Mouse (Mus musculus): ENCODE measurements at regions not wholly inside any gene's neighbourhood (a gene's known extent, or its start where the extent isn't known, plus 50 kb on each side); places are given as distances from the start of the nearest gene placed in this dataset.

DNA sequence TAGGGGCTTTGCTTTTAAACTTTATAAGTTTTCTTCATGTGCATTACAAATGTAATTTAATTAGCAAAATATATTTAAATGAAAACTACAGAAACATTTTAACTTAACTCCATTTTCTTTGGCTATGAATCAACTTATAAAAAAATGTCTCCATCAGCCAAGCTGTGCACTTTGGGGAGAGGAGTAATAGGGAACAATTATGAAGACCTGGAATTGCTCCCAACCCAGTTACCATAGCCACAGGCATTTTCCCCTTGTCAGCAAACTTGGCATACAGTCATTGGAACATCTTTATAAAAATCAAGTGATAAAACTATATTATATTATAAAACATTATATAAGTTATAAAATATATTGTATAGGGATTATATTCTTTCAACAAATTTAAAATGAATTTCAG, 65.0 kb downstream of the Atxn7l3b start:
- intact Hi-C loops (cut with DNase I) = no loop called here

DNA sequence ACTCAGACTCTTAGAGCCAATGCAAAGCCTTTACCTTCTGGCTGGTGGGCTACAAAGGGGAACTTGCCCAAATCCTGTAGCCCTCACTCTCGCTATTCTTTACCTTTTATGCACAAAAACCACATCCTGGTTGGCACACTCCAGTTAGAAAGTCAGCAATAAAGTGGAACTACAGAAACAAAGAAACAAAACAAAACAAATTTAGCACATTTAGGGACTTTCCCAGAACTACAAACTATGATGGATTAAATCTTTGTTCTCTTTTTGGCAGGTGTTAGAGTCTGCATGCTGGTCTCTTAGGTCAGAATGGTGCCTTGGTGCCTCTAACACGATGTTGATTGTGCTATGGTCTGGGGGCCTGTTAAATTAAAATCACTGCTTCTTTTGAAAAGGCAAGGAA, 65.4 kb downstream of the Atxn7l3b start:
- intact Hi-C loops (cut with DNase I) = no loop called here

DNA sequence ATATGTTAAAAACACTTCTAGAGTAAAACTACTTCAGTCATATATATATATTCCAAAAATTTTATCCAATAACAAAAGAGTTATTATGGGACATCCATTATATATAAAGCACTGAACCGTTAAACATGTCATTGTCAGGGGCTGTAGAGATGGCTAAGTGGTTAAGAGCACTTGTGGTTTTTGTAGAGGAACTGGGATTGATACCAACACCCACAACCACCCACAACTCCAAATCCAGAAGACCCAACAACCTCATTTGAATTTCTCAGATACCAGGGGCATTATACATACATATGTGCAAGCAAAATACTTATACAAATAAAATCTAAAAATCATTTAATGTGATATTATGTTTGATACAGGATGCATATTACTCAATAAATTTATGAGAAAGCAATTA, 76.8 kb downstream of the Atxn7l3b start:
- intact Hi-C loops (cut with DNase I) = no loop called here

DNA sequence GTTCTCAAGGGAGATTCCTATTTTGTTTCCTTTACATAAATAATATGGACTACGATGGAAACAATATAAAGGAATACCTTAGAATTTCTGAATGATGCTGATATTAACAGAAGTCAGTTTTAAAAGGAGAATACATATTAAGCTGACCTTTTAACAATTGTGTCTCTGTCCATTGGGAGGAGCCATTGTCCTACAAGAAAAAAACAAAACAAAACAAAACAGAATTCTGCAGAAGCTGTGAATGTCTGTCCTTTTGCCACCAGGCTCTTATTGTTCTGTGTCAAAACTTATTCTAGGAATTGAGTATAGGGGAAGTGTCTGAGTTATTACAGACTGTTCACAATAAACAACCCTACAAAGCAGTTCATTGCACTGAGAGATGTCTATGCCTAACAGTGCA, 82.6 kb downstream of the Atxn7l3b start:
- intact Hi-C loops (cut with DNase I) = no loop called here

DNA sequence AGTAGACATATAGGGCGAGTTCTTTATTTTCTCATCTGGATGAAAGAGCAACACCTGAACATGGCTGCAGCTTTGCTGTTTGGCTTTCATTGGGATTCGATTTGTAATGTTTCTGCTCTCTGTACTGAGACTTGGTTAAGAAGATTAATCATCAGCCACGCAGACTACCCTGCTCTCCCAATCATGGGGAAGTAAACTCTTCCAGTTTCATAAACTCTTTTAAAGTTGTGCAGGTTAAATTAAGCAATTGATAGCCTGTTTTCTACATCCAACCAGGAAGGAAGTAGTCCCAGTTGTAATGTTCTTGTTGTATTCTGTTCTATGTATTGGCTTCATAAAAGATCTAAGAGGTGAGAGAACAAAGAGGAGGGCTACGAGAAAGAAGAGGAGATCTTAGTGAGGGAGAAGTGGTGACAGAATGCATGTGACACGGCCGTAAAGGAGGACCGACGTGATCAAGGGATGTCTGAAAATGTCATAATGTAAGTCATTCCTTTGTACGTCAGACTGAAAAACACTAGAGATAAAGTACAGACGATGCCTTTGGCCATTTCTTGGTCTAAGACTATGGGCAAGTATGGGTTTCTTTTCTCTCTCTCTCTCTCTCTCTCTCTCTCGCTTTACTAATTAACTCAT, 91.3 kb downstream of the Atxn7l3b start:
- intact Hi-C loops (cut with DNase I) = no loop called here

DNA sequence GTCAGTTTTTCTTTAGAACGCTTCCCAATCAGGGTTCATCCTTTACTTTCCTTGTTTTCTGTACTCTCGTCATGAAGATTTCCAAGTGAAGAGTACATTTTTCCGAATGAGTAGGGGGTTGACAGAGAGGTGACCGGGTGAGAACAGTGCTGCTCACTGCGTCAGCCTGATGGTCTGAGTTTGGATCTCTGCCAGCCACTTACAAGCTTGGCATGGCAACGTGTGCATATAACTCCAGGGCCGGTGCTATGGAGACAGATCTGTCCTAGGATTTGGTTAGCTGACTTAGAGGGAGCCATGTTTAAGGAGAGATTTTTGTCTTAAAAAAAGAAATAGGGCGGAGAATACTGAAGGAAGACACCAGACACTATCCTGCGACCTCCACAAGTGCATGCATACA, 92.8 kb downstream of the Atxn7l3b start:
- intact Hi-C loops (cut with DNase I) = no loop called here

DNA sequence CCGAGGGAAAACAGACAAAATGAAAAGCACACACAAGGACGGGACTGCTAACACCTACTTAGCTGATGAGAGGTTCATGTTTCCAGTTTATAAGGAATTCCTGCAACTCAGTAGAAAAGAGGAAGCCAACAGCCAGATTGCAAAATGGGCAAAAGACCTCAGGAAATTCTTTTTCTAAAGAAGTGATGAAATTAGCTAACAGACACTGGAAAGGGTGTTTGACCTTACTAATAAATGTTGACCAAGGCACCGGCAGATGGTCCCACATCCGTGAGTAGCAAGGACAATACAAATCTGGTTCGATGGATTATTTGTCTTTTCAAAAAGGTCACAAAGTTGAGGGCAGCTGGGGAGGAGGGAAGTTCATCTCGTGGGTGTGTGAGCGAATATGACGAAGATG, 93.3 kb downstream of the Atxn7l3b start:
- intact Hi-C loops (cut with DNase I) = no loop called here

DNA sequence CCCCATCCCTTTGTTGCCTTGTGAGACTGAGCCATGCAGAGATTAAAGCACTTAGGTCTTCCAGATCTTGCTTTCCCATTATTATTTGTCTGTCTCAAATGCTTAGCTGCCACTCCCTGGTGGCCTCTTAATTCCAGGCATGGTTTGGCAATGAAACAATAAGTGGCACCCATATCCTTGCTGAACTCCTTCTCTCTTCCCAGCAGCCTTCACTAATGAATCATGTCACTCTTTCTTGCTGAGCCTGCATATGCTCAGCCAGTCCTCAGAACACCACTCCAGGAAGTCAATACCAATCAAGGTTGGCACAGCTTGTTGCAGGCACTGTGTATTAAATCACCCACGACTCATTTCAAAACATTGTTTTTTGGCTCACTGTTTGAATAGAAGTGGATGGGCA, 118.6 kb downstream of the Atxn7l3b start:
- intact Hi-C loops (cut with DNase I) = no loop called here

DNA sequence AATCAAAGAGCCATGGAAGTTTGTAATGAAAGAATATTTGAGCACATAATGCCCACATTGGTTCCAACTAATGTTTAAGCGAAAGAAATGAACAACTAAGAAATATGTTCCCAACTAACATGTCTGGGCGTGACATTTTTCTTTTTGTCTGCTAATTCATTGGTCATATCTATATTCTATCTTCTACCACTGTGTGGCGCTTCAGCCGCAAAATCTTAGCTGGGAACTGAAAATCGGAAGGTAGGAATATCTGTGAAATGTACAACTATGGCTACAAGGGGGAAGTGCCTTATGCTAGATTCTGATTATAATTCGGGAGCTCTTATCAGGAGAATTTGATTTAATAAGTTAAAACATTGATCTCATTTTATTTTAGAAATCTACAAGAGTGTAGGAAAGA, 125.2 kb downstream of the Atxn7l3b start:
- intact Hi-C loops (cut with DNase I) = loop anchor here (2.0 to 10.0 kb wide), 2 partner anchors 601 to 739 kb away; partner anchors contain the start of gene Glipr1l1

DNA sequence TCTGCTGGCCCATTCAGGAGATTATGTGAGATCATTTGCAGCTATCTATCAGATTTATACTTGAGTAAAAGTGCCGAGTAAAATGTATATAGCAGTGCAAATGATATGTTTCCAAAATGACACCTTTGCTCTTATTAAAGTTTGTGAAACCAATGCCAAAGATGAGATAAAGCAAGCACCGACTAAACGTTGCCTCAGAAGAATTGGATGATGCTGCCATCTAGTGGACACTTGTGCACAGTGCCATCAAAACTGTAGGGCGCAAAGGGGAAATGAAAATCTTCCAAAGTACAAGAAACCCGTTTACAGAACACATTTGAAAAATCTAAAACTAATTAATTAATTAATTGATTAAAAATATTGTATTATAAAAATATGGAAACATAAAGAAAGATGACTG, 127.2 kb downstream of the Atxn7l3b start:
- intact Hi-C loops (cut with DNase I) = loop anchor here (10.0 kb wide), 1 partner anchor 737 kb away; the partner anchor contains the start of gene Glipr1l1

DNA sequence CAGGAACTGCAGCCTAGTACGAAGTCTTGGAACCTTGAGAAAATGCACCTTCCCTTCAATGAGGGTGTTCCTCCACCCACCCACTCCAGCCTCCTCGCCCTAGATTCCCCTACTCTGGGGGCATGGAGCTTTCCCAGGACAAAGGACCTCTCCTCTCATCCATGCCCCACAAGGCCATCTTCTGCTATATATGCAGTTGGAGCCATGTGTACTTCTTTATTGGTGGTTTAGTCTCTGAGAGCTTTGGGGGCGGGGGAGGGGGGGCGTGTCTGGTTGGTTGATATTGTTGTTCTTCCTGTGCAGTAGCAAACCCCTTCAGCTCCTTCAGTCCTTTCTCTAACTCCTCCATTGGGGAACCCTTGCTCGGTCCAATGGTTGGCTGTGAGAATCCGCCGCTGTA, 130.2 kb downstream of the Atxn7l3b start:
- intact Hi-C loops (cut with DNase I) = no loop called here

DNA sequence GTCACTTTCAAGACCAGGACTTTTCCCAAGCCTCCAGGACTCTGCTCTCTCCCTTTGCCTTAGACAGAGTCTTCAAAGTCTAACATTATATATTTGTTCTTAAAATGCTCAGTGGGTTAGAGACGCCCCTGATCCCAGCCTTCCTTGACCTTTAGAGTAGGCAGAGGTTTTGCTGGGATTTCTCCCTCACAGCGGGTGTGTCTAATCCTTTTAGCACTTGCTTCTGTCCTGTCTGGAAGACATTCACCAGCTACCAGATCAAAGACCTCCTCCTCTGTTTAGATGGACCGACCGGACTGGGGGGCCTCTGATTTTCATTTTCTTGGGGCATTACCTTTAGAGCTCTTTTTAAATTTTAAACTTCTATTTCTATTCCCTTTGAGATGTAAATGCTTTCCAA, 130.7 kb downstream of the Atxn7l3b start:
- intact Hi-C loops (cut with DNase I) = no loop called here

DNA sequence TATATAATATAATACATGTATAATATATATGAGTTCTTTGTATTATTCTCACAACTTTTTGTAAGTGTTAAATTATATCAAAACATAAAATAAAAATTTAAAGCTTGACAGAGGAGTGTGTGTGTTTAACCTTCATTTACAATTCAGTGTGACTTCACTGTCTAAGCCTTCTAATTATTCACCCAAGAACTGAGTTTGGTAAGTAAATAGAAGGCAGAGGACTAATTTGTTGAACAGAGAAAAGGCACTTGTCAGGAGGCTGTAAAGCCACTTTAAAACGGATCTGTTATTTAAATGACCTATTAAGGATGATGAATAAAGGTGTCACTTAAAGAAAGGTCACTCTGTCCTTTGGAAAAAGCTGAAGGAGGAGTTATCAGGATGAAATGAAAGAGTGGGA, 132.9 kb downstream of the Atxn7l3b start:
- intact Hi-C loops (cut with DNase I) = no loop called here

DNA sequence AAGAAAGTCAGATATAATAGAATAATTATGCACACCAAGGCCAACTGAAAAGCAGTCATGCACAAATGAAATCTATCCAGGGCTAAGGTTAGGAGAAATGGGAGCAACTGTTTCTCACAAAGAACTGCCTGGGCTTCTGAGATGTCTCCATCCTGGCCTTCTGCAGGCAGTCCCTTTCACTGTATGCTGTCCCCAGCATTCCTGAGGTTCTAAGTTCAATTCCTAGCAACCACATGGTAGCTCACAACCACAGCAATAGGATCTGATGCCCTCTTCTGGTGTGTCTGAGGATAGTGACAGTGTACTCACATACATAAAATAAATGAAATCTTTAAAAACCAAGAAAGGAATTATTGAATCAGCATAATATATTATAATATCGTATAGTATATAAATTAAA, 133.3 kb downstream of the Atxn7l3b start:
- intact Hi-C loops (cut with DNase I) = no loop called here

DNA sequence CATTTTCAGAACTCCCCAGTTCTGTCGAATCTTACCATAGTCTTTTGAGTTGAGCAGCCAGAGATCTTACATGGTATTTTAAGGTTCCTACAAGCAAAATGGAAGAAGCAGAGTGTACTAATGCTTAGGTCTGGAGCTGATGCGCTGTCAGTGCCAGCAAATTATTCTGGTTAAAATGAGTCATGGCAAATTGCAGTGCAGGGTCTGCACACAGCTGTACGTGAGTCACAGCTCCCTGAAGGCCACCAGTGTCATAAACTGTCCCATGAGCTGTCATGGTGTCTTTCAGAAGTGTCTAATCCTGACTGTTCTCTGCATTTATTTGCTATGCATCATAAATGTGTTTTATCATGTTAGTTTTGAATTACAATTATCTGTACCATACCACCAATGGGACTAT, 140.6 kb downstream of the Atxn7l3b start:
- intact Hi-C loops (cut with DNase I) = no loop called here

DNA sequence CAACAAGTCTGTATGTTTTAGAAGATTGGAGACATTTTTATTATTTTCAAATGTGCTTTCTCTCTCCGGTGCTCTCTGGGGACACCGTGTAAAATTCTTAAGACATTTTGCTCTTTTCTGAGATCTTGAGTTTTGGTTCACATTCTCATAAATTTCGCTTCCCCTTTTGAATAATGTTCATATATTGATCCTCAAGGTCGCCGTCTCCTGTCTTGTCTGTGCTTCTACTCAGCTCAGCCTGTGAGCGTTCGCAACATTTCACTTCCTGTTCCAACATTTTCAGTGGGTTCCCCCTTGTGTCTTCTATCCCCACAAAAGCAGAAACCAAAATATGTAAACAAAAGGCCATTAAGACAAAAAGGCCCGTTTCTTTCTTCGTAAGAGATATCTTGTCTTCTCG, 154.5 kb downstream of the Atxn7l3b start:
- intact Hi-C loops (cut with DNase I) = no loop called here

DNA sequence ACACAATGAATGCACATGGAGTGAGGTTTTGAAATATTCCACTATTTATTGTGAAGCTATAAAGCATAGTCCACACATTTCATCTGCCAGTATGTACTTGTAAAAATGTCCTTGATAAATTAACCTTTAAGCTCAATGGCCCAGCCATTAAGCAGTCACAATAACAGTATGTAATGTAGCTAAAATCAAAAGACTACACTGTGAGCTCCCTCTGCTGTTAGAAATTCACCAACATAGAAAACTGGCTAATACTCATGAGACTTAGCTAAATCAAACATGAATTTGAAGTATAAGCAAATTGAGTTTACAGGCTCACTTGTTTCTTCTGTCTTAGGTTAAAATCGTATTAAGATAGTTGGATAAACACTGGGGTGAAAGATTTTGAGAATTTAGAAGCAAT, 182.1 kb downstream of the Atxn7l3b start:
- intact Hi-C loops (cut with DNase I) = loop anchor here (10.0 kb wide), 1 partner anchor 542 kb away; no protein-coding TSS in a partner anchor

DNA sequence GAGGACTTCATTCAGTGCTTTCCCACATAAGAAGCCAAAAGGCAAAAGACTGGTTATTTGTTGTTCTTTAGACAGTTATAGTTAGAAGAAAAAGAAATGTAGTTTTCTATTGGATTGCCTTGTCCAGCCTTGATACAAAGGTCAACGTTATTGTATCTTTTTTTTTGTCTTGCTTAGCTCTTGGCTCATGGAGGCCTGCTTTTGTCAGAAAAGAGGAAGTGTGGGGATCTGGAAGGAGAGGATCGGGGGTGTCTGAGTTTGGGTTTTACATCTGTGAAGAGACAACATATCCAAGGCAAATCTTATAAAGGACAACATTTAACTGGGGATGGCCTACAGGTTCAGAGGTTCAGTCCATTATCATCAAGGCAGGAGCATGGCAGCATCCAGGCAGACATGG, 185.3 kb downstream of the Atxn7l3b start:
- intact Hi-C loops (cut with DNase I) = loop anchor here (10.0 kb wide), 1 partner anchor 539 kb away; no protein-coding TSS in a partner anchor

DNA sequence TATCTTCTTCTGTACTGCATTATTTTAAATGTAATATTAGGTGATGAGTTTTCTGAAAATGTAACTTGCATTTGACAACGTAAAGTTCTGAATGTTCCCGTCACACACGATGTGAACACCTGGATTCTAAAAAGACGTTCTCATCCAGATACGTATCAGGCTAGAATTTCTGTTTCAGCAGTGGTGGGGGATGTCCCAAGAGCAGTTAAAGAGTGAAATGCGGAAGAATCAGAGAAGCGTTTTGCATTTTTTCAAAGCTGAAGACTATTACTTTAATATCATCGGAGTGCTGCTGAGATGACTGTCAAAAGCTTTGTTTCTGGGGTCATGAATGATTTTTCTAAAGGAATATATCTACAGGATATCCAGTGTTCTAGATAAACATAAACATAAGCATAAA, 186.7 kb downstream of the Atxn7l3b start:
- intact Hi-C loops (cut with DNase I) = loop anchor here (10.0 kb wide), 1 partner anchor 537 kb away; no protein-coding TSS in a partner anchor
